Comparison of ENCODE assay signal across 14 mouse cellular contexts in genomic region chr12:108373611-108374010, GRCm38 (mm10). TPM values are rescaled to one million over a fixed set of nuclear protein-coding genes. Genes with fewer than 3 reads are reported as not detected.
DNase-seq lines count a peak whose midpoint lies in the region; ATAC-seq and TF ChIP-seq lines count a peak whose summit lies in the region.
"Had no signal": no experiment of that assay in that cellular context is flagged by ENCODE, and none has a peak within 500 bp of the region (broad histone marks: within the 10 kb centered on the region; RNA-seq: fewer than 3 reads in every experiment).

No protein-coding gene starts in this region.

- no peaks in the 10 kb centered on the region for H3K36me3 ChIP-seq in heart, embryonic 10.5 days
- H3K36me3 ChIP-seq in heart, embryonic 11.5 days (ENCODE audit: control insufficient read depth, insufficient read depth, low read length): no peaks in the 10 kb centered on the region
- no peaks in the 10 kb centered on the region for H3K36me3 ChIP-seq in kidney, postnatal 0 days (ENCODE audit: insufficient read depth, low read length)
- no peaks in the 10 kb centered on the region for H3K36me3 ChIP-seq in stomach, embryonic 16.5 days (ENCODE audit: control insufficient read depth, insufficient read depth, low read length)
- H3K36me3 ChIP-seq in forebrain, embryonic 11.5 days (ENCODE audit: control insufficient read depth, insufficient read depth, low read length): no peaks in the 10 kb centered on the region
- H3K36me3 ChIP-seq: embryonic facial prominence, embryonic 12.5 days; forebrain, embryonic 12.5 days had no signal

- peaks cover 76% of the 10 kb centered on the region for H3K4me1 ChIP-seq in heart, embryonic 10.5 days
- H3K4me1 ChIP-seq in heart, embryonic 11.5 days (ENCODE audit: control insufficient read depth, insufficient read depth, low read length): peaks cover 27% of the 10 kb centered on the region
- H3K4me1 ChIP-seq in kidney, postnatal 0 days (replicated peaks; ENCODE audit: insufficient read depth, low read length): peaks cover 29% of the 10 kb centered on the region
- H3K4me1 ChIP-seq in stomach, embryonic 16.5 days (ENCODE audit: control insufficient read depth, insufficient read depth, low read length): peaks cover 36% of the 10 kb centered on the region
- H3K4me1 ChIP-seq in forebrain, embryonic 11.5 days (replicated peaks; ENCODE audit: control insufficient read depth, insufficient read depth, low read length): no peaks in the 10 kb centered on the region; the same call in 1 of the 2 replicates

- H3K4me3 ChIP-seq in heart, embryonic 10.5 days: no peak overlapping the region
- no peak overlapping the region for H3K4me3 ChIP-seq in heart, embryonic 11.5 days (ENCODE audit: low read depth, low read length)
- H3K4me3 ChIP-seq in kidney, postnatal 0 days (replicated peaks; ENCODE audit: low read depth, low read length): no peak overlapping the region
- no peak overlapping the region for H3K4me3 ChIP-seq in stomach, embryonic 16.5 days (replicated peaks; ENCODE audit: low read length)
- H3K4me3 ChIP-seq in forebrain, embryonic 11.5 days (ENCODE audit: low read depth, low read length): no peak overlapping the region
- H3K4me3 ChIP-seq: embryonic facial prominence, embryonic 12.5 days; forebrain, embryonic 12.5 days had no signal

- H3K4me2 ChIP-seq in heart, embryonic 11.5 days: no peak overlapping the region
- no peak overlapping the region for H3K4me2 ChIP-seq in kidney, postnatal 0 days (ENCODE audit: low read length)
- no peak overlapping the region for H3K4me2 ChIP-seq in stomach, embryonic 16.5 days (ENCODE audit: low read depth, low read length)
- no peak overlapping the region for H3K4me2 ChIP-seq in forebrain, embryonic 11.5 days (ENCODE audit: low read depth, low read length, severe bottlenecking)
- H3K4me2 ChIP-seq: embryonic facial prominence, embryonic 12.5 days; forebrain, embryonic 12.5 days; hindbrain, embryonic 14.5 days had no signal

- no peaks in the 10 kb centered on the region for H3K9me3 ChIP-seq in heart, embryonic 10.5 days
- no peaks in the 10 kb centered on the region for H3K9me3 ChIP-seq in heart, embryonic 11.5 days (replicated peaks; ENCODE audit: control insufficient read depth, low read length)
- H3K9me3 ChIP-seq in kidney, postnatal 0 days (replicated peaks; ENCODE audit: low read length): no peaks in the 10 kb centered on the region
- no peaks in the 10 kb centered on the region for H3K9me3 ChIP-seq in stomach, embryonic 16.5 days (replicated peaks; ENCODE audit: control insufficient read depth, low read length)
- H3K9me3 ChIP-seq in forebrain, embryonic 11.5 days (ENCODE audit: control insufficient read depth, low read length): no peaks in the 10 kb centered on the region
- H3K9me3 ChIP-seq: embryonic facial prominence, embryonic 12.5 days; forebrain, embryonic 12.5 days had no signal

- H3K27me3 ChIP-seq in heart, embryonic 10.5 days (ENCODE audit: insufficient read depth, poor library complexity, severe bottlenecking): no peaks in the 10 kb centered on the region
- no peaks in the 10 kb centered on the region for H3K27me3 ChIP-seq in heart, embryonic 11.5 days (ENCODE audit: control insufficient read depth, insufficient read depth, low read length)
- no peaks in the 10 kb centered on the region for H3K27me3 ChIP-seq in kidney, postnatal 0 days (ENCODE audit: insufficient read depth, low read length)
- H3K27me3 ChIP-seq in stomach, embryonic 16.5 days (ENCODE audit: control insufficient read depth, insufficient read depth, low read length): no peaks in the 10 kb centered on the region
- H3K27me3 ChIP-seq in forebrain, embryonic 11.5 days (ENCODE audit: control insufficient read depth, insufficient read depth, low read length): no peaks in the 10 kb centered on the region
- H3K27me3 ChIP-seq: embryonic facial prominence, embryonic 12.5 days; forebrain, embryonic 12.5 days had no signal

- no peak for ATAC-seq in heart, embryonic 11.5 days (replicated peaks; ENCODE audit: insufficient number of reproducible peaks, low FRiP score, low TSS enrichment)
- no peak for ATAC-seq in kidney, postnatal 0 days (replicated peaks; ENCODE audit: low FRiP score, low read depth)
- no peak for ATAC-seq in stomach, embryonic 16.5 days (ENCODE audit: insufficient read depth, low FRiP score)
- ATAC-seq in forebrain, embryonic 11.5 days (replicated peaks; ENCODE audit: low FRiP score): no peak
- ATAC-seq: activated CD4-positive, CD25-positive, alpha-beta regulatory T cell, adult 4 months had no signal

- H3K27ac ChIP-seq in heart, embryonic 10.5 days: peak overlapping the region; percentile 93; the same call in 1 of the 2 replicates
- H3K27ac ChIP-seq in heart, embryonic 11.5 days (ENCODE audit: low read depth, low read length): no peak overlapping the region
- no peak overlapping the region for H3K27ac ChIP-seq in kidney, postnatal 0 days
- H3K27ac ChIP-seq in stomach, embryonic 16.5 days (ENCODE audit: low read length): peak overlapping the region; percentile 90; the same call in 1 of the 2 replicates
- no peak overlapping the region for H3K27ac ChIP-seq in forebrain, embryonic 11.5 days (ENCODE audit: low read depth, low read length)
- H3K27ac ChIP-seq: embryonic facial prominence, embryonic 12.5 days; forebrain, embryonic 12.5 days; hindbrain, embryonic 14.5 days had no signal

- H3K9ac ChIP-seq in heart, embryonic 11.5 days (ENCODE audit: low read depth, low read length): no peak overlapping the region
- H3K9ac ChIP-seq in kidney, postnatal 0 days (ENCODE audit: low read depth, low read length): no peak overlapping the region
- no peak overlapping the region for H3K9ac ChIP-seq in stomach, embryonic 16.5 days (ENCODE audit: low read length)
- H3K9ac ChIP-seq in forebrain, embryonic 11.5 days (ENCODE audit: low read length): no peak overlapping the region
- H3K9ac ChIP-seq: embryonic facial prominence, embryonic 12.5 days; forebrain, embryonic 12.5 days; hindbrain, embryonic 14.5 days had no signal

- no peak for DNase-seq in heart, embryonic 10.5 days (ENCODE audit: low spot score)
- peak; percentile 52 for DNase-seq in kidney, postnatal 0 days (ENCODE audit: low spot score)
- DNase-seq in kidney, adult 9 months: no peak
- DNase-seq in kidney, postnatal 10 days: peak; percentile 46
- DNase-seq in forebrain, embryonic 11.5 days (ENCODE audit: low spot score): no peak
- no peak for DNase-seq in cerebellum, adult 8-10 months
- DNase-seq: cerebellum, adult 11-12 months; lung, adult 2 months had no signal

- no peak for TF ChIP-seq CTCF in kidney, postnatal 0 days (IDR thresholded peaks at IDR 0.05; ENCODE audit: low read depth)

- WGBS in heart, embryonic 10.5 days: 63% methylated on average over 9 of the region's 9 CpGs
- 73% methylated on average over 9 of the region's 9 CpGs for WGBS in heart, embryonic 11.5 days (ENCODE audit: insufficient replicate concordance)
- WGBS in kidney, postnatal 0 days: 21% methylated on average over 9 of the region's 9 CpGs
- 66% methylated on average over 9 of the region's 9 CpGs for WGBS in stomach, embryonic 16.5 days
- WGBS in forebrain, embryonic 11.5 days: 79% methylated on average over 9 of the region's 9 CpGs

RNA-seq across cellular contexts. Expression of gene Eml1, which starts 2.9 kb away (rescaled TPM):
- polyA plus RNA-seq in heart, embryonic 10.5 days (2016; fragmentation: Nextera tagmentation; extraction: Ambion mirVana): 47.0 and 50.4 TPM in 2 replicates
- polyA plus RNA-seq in heart, embryonic 11.5 days (2014; fragmentation: Nextera tagmentation; extraction: Ambion mirVana): 48.3 and 48.7 TPM in 2 replicates
- 39.0 and 42.0 TPM in 2 replicates for polyA plus RNA-seq in kidney, postnatal 0 days (2015; fragmentation: Nextera tagmentation; extraction: Ambion mirVana)
- 82.3 and 111 TPM in 2 replicates for polyA plus RNA-seq in stomach, embryonic 16.5 days (2015; fragmentation: Nextera tagmentation; extraction: Ambion mirVana)
- 90.3 and 92.5 TPM in 2 replicates for polyA plus RNA-seq in forebrain, embryonic 11.5 days (2014; fragmentation: Nextera tagmentation; extraction: Ambion mirVana)

RNA-seq across cellular contexts. Expression of gene Cyp46a1, which starts 39.4 kb away (rescaled TPM):
- polyA plus RNA-seq in heart, embryonic 10.5 days (2016; fragmentation: Nextera tagmentation; extraction: Ambion mirVana): 4.4 and 5.9 TPM in 2 replicates
- polyA plus RNA-seq in heart, embryonic 11.5 days (2014; fragmentation: Nextera tagmentation; extraction: Ambion mirVana): 4.3 and 5.5 TPM in 2 replicates
- 5.2 and 5.9 TPM in 2 replicates for polyA plus RNA-seq in kidney, postnatal 0 days (2015; fragmentation: Nextera tagmentation; extraction: Ambion mirVana)
- 6.8 and 8.5 TPM in 2 replicates for polyA plus RNA-seq in stomach, embryonic 16.5 days (2015; fragmentation: Nextera tagmentation; extraction: Ambion mirVana)
- 16.3 and 18.4 TPM in 2 replicates for polyA plus RNA-seq in forebrain, embryonic 11.5 days (2014; fragmentation: Nextera tagmentation; extraction: Ambion mirVana)
- polyA plus RNA-seq: activated CD4-positive, CD25-positive, alpha-beta regulatory T cell, adult 4 months had no signal

Comparison
In these comparisons a context has a peak if more than half of its experiments do, and no peak if none do; other contexts are left out.
1. DNase-seq: peak in kidney, postnatal 0 days (single experiment) and kidney, postnatal 10 days (single experiment); none in heart, embryonic 10.5 days (single experiment), kidney, adult 9 months (single experiment), forebrain, embryonic 11.5 days (single experiment) and cerebellum, adult 8-10 months (single experiment).
2. H3K27ac ChIP-seq: peak in heart, embryonic 10.5 days (single experiment) and stomach, embryonic 16.5 days (single experiment); none in heart, embryonic 11.5 days (single experiment), kidney, postnatal 0 days (single experiment) and forebrain, embryonic 11.5 days (single experiment).